Mouse (Mus musculus): ENCODE measurements around the gene Tmem178.

- TF ChIP-seq CTCF (IDR thresholded peaks at IDR 0.05; ENCODE audit: borderline replicate concordance, insufficient read depth, low read depth, low read length) = no peak
- no peak for TF ChIP-seq POLR2A (IDR thresholded peaks at IDR 0.05; ENCODE audit: borderline replicate concordance, insufficient read depth, low read length)
Observed at GRCm38 (mm10) chr17:80970716-80971115, 26.3 kb downstream of the Tmem178 start.
